Mouse (Mus musculus): ENCODE results near the gene Trh.

Trh gene

GRCm38 (mm10) chr6:92244591-92244990 lies at the start of gene Trh:
TSS of gene Trh (minus strand) at chr6:92244650.
- no peak for DNase-seq

- DNase-seq: no peak
Observed at GRCm38 (mm10) chr6:92290826-92291225, 46.4 kb upstream of the Trh start.

GRCm38 (mm10) chr6:92286889-92287288 lies 42.4 kb upstream of the Trh start:
- DNase-seq: no peak

- peak; percentile 9 for DNase-seq
Observed at GRCm38 (mm10) chr6:92286258-92286888, 41.9 kb upstream of the Trh start.

- no peak for DNase-seq
Observed at GRCm38 (mm10) chr6:92285559-92285958, 41.1 kb upstream of the Trh start.

GRCm38 (mm10) chr6:92277179-92277578 lies 32.7 kb upstream of the Trh start:
- DNase-seq: no peak

- no peak for DNase-seq
Observed at GRCm38 (mm10) chr6:92273652-92274322, 29.3 kb upstream of the Trh start.

GRCm38 (mm10) chr6:92272601-92273000 lies 28.2 kb upstream of the Trh start:
- DNase-seq: no peak

- DNase-seq: peak; percentile 46
Observed at GRCm38 (mm10) chr6:92269019-92269418, 24.6 kb upstream of the Trh start.

GRCm38 (mm10) chr6:92268001-92268400 lies 23.6 kb upstream of the Trh start:
- no peak for DNase-seq

- no peak for DNase-seq
Observed at GRCm38 (mm10) chr6:92261162-92261843, 16.9 kb upstream of the Trh start.

- DNase-seq: no peak
Observed at GRCm38 (mm10) chr6:92255346-92255745, 10.9 kb upstream of the Trh start.

GRCm38 (mm10) chr6:92253253-92253870 lies 8.9 kb upstream of the Trh start:
- DNase-seq: no peak

- no peak for DNase-seq
Observed at GRCm38 (mm10) chr6:92247215-92247919, 2.9 kb upstream of the Trh start.

- DNase-seq: no peak
Observed at GRCm38 (mm10) chr6:92246335-92246734, 1.9 kb upstream of the Trh start.

GRCm38 (mm10) chr6:92241178-92241906 lies 3.1 kb downstream of the Trh start:
- peak; percentile 40 for DNase-seq

GRCm38 (mm10) chr6:92235036-92235435 lies 9.4 kb downstream of the Trh start:
- DNase-seq: no peak

- DNase-seq: no peak
Observed at GRCm38 (mm10) chr6:92231762-92232161, 12.7 kb downstream of the Trh start.

GRCm38 (mm10) chr6:92231356-92231755 lies 13.1 kb downstream of the Trh start:
- DNase-seq: no peak

GRCm38 (mm10) chr6:92229586-92229985 lies 14.9 kb downstream of the Trh start:
- DNase-seq: no peak

- no peak for DNase-seq
Observed at GRCm38 (mm10) chr6:92229103-92229502, 15.3 kb downstream of the Trh start.

GRCm38 (mm10) chr6:92224981-92225380 lies 19.5 kb downstream of the Trh start:
- no peak for DNase-seq
